Mouse (Mus musculus) lung, postnatal 14 days (tissue): ENCODE results near the gene Dnah2.

Source experiments
- DNase-seq: peaks from one replicate; pipeline ENCODE4 v3.0.0; 2021

Gene Dnah2

DNA sequence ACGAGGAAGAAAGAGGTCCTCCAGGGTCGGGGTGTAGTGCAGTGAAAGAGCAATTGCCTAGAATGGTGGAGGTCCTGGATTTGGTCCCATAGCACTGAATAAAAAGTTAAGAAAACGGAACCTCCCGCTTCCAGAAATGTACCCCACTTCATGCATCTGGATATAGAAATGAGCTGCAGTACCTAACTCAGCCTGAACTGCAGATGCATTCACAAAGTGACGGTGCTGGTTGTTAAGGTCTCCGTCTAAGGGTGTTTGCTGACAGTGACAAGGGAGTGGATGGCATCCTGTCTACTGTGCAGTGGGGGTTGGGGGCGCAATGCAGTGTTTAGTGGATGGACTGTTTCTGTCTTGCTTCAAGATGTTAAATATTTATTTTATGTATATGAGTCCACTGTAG, 162.2 kb downstream of the Dnah2 start:
- no peak for DNase-seq

DNA sequence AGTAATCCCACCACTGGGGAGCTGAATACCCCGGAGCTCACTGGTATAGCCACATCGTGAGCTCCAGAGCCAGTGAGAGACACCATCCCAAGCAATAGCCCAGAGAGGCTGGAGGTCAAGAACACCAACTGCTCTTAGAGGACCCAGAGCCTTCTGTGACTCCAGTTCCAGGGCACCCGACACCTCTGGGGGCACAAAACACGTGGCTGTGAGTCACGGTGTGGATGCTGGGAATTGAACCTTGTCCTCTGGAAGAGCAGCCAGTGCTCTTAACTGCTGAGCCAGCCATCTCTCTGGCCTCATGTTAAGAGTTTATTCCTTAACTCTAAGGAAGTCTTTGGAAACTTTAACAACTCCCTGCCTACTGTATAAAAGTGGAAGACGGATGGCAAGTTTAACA, 163.9 kb downstream of the Dnah2 start:
- no peak for DNase-seq

DNA sequence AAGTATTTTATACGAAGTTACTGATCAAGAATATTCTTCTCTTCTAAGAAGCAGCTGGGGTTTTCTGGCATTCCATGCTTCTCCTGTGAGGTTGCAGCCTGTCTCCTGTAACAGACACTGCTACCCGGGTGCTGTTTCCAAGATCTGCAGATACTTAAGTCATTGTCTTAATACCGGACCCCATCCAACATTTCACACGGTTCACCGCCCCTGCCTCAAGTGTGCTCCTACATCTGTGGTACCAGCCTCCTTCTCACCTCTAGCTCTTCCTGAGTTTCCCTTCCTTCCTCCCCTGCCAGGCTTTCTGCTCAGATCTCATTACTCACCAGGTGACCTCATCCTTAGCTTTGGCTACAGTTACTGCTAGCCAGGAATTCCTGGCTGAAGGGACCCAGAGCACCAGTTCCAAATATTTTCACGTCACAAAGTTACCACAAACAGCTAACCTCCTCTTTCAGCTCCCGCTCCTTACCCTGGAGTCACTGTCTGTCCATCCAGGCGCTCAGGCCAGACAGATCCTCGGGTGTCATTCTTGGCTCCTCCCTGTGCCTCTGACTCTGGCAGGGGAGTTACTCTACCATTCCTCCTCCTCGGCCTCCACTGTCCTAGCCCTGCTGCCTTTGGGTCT, 166.3 kb downstream of the Dnah2 start:
- no peak for DNase-seq

DNA sequence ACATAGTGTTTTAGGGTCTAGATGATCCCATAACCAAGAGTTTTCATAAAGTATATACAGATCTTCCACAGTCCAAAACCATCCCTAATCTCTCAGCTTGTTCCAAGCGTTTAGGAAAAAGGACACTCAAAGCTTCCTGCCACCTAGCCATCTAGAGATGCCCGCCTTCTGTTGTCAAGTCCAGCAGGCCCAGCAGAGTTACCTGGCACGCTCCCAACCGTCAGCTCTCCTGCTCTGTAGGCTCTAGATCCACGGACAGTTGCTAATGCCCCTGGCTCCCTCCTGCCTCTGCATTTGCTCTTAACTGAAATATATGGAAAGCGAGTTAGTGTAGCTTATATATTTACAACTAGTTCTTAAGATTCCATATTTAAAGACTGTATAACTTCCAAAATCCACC, 167.6 kb downstream of the Dnah2 start:
- DNase-seq: no peak

DNA sequence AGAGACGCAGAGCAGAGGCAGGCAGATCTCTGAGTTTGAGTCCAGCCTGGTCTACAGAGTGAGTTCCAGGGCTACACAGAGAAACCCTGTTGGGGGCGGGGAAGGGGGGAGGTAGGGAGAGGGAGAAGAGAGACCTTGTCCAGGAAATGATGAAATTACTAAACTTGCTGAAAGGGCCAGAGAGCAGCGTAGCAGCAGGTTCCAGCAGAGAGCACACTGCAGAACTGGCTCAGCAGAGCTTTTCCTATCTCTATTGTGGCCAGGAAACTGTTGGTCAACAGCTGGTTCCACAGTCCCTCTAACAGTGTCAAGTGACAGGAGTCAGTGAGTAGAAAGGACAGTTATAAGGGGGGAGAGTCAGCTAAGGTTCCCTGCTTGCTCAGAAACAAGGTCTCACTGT, 169.3 kb downstream of the Dnah2 start:
- no peak for DNase-seq

DNA sequence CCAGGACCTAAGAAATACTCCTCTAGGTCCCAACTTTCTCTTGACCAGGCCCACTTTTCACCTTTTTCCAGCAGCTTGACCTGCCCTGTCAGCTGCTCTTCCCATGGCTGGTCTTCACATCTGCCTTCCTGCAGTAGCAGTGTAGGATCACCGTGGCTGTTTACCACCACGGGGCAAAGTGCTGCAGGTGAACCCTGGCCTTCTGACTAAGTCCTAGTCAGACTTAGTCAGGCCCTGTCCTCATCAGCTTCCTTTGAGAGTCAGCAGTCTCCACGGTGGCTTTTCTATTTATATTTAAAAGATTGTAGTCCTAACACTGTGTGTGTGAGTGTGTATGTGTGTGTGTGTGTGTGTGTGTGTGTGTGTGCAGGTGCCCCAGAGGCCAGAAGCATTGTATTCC, 171.1 kb downstream of the Dnah2 start:
- no peak for DNase-seq

DNA sequence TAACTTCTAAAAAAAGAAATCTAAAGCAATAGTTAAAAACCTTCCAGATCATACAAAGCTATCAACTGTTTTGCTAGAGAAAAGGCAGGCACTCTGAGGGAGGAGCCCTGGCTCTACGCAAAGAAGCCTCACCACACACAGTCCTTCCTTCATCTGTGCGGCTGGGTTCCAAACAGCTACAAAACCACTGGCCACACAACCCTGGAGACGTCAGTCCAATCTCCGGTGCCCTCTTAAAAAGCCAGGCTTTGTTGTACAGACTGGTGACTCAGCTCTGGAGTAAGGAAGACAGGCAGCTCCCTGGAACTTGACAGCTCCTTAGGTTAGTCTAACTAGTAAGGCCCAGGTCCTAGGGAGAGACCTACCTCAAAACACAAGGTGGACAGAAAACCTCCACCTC, 173.3 kb downstream of the Dnah2 start:
- no peak for DNase-seq

DNA sequence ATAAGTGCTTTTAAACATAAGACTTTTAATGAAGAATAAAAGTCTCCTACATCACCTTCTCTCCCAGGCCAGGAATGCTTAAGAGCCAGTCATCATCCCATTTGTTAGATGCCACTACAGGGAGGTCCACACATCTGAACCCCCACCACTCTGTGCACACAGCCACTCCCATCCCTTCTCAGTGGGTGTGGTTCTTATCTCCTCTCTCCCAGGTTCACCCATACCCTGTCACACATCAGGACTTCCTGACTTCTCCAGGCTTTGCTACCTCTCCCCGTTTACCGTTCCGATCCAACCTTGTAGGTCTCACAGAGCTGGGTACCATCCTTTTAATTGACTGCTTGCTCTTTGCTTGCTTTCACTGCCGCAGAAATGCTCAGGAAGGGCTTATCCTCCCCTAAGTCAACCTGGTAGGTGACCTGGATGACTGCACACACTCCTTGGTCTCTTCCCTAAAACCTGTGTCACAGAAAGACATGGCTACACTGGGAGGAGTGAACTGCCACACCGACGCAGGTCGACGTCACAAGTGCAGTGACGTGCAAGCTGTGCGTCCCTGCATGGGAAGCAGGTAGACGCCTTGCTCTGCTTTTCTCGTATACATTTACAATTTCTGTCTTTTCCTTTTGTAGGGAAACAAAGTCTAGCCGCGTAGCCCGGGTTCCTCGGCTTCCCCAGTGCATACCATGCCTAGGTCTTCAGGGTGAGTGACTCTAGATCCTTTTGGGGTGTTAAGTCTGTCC, 175.5 kb downstream of the Dnah2 start:
- DNase-seq: no peak

DNA sequence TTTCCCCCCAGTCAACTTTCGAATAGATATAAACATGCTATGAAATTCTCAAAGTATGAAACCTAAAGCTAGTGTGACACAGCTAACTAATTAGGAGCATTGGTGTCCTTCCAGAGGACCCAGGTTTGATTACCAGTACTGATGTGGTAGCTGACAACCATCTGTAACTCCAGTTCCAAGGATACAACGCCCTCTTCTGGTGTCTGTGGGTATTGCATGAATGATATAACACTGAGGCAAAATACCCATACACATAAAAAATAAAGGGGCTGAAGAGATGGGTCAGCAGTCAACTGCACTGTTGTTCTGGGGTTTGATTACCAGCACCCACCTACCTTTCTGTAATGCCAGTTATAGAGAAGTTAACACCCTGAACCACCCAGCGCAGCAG, 176.1 kb downstream of the Dnah2 start:
- peak; percentile 28 for DNase-seq

DNA sequence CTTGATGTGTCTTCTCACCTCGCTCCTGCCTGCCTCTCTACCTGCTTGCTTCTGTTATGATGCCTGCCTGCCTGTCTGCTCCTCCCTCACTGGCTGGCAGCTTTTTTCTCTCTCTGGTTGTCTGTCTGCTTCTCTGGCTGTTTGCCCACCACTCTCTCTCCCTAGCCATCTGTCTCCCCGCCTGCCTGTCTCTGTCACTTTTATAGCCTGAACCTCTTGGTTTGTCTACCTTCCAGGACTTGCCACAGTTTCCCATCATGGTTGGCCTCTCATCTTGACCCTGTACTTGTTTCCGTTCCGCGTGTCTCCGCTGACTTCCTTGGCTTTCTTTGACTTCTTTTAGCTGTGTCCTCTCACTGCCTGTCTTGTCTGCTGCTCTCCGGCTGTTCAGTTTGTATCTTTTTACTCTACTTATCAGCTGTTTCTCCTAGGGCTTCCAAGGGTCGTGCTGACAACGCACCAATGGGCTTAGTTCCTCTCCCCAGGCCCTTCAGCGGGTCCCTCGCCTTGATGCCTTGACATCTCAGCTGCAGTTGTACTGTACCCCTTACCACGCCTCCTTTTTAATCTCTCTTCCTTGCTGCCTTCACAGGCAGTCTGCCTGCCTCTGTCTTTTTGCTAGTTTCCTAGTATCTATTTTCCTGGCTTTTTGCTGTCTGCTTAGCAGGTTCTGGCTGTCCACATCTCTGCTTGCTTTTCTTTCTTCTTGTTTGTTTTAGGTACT, 176.7 kb downstream of the Dnah2 start:
- DNase-seq: no peak

DNA sequence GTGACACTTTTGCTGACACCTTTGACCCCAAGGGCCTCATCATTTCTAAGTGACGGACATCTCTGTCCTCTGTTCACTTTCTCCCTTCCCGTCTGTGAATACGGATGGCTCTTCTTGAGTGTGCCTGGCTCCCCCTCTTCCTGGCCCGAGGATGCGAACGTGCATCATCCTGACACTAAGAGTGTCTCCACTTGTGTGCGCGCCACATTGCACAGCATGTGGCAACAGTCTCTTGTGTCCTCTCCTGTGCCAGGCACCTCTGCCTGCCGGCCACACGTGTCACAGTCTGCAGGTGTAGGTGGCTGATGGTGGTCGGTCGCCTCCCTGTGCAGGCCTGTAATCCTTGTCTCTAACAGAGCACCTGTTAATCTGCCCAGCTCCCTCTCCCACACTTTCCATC, 177.3 kb downstream of the Dnah2 start:
- DNase-seq: no peak

DNA sequence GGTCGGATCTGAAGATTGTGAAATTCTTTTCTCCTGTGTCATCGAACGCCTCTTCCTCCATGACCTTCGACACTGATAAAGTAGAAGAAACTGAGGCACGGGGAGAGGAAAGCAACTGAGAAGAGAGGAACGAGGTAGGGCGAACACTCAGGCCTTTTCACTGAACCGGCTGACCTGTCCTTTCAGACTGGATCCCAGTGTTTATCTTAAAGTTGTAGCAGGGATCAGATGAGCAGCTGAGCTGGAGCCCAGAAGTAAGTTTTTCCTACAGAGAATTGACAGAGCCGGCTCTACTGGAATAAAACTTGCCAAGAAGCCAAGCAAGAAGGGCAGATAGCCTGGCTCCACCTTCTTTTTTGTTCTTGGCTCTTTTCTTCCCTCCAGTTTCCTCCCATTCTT, 178.1 kb downstream of the Dnah2 start:
- peak; percentile 11 for DNase-seq
